Mouse (Mus musculus): ENCODE measurements around the gene Cym.

Gene Cym

GRCm38 (mm10) chr3:107225820-107226219, 4.3 kb upstream of the Cym start:
- no peak for DNase-seq (ENCODE audit: low read depth, low spot score)

DNA sequence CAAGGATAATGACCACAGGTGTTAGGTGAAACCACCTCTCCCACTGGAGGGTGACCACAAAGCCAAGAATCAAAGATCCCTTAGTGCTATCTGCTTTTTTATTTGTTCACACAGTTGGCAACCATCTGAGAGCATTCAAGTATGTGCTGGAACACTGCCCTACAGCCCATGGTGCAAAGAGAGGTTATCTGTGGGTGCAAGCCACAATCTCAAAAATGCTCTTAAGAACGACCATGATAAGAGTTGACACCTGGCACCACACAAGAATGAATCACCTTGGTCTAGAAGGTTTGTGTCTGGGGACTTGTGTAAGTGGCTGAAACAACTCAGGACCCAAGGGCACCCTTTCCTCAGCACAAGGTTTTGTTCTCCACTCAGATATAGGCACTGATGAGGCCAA, 1.7 kb upstream of the Cym start:
- no peak for DNase-seq (ENCODE audit: low read depth, low spot score)

GRCm38 (mm10) chr3:107218572-107218971, 3.0 kb downstream of the Cym start:
- DNase-seq (ENCODE audit: low read depth, low spot score): no peak

- DNase-seq (ENCODE audit: low read depth, low spot score): no peak
These were observed 4.4 kb downstream of the Cym start for GRCm38 (mm10) chr3:107217101-107217480.

DNA sequence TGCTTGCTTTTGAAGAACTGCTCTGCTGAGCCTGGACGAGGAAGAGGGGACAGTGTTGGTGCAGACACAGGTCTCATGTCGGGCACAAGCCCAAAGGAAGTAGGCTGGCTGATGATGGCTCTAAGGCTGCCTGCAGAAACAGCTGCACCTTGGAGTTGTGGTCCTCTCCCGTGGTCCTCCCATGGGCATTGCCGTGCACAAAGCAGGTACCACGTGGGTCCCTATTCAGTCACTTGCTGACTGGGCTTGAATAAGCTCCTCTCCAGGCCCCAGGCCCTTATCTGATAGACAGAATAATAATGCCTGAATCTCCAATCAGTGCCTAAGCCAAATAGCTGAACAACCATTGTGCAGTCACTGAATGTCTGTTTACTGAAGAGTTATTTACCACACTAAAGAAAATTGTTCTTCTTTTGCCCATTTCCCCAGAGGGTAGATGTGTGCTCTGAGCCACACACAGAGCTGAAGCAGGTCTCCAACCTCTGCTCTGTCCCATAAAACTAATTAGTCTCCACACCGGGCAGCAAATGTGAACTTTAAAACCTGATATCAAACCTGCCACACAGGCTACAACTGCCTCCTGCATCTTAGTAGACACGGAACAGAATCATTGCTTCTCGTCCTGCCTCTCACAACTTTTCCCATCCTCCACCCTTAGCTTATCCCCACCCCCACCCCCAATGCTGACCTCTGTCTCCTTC, 5.0 kb downstream of the Cym start:
- DNase-seq (ENCODE audit: low read depth, low spot score): no peak

GRCm38 (mm10) chr3:107214606-107215005, 6.9 kb downstream of the Cym start:
- no peak for DNase-seq (ENCODE audit: low read depth, low spot score)

- no peak for DNase-seq (ENCODE audit: low read depth, low spot score)
These were observed 13.8 kb downstream of the Cym start for GRCm38 (mm10) chr3:107207625-107208253.

- no peak for DNase-seq (ENCODE audit: low read depth, low spot score)
These were observed 14.9 kb downstream of the Cym start for GRCm38 (mm10) chr3:107206490-107207150.

DNA sequence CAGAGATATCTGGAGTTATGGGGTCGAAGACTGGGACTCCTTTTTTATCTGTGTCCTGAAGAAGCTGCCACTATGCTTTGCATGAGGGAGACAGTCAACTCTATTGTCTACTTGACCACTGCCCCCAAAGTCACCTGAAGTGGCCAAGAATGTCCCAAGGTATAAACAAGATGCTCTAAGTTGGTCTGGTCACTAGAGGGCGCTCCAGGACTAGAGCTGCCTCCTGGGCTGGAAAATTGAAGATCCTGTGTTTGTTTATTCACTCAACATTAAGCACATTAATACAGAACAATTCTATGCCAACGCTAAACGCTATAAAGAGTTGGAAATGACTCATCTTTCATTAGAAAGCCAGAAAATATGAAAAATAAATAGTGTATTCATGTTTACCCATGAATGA, 15.5 kb downstream of the Cym start:
- DNase-seq (ENCODE audit: low read depth, low spot score): peak; percentile 27

GRCm38 (mm10) chr3:107205170-107205569, 16.4 kb downstream of the Cym start:
- DNase-seq (ENCODE audit: low read depth, low spot score): no peak

DNA sequence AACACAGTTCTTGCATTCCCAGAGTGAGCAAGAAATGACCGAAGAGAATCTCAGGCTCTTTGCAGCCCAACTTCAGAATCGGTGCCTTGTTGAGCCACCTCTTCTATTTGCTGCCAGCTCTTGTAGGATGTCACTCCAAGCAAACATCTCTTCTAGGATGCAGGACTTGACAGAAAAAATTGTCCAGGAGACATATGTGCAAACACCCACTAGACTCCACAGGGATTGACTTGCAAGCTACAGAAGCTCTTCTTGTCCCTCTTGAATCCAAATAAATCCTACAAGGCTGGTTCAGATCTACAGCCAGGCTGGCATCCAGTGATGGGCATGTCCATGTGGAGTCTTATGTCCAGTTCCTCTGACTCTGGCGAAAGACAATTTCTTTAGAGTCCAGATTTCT, 17.1 kb downstream of the Cym start:
- no peak for DNase-seq (ENCODE audit: low read depth, low spot score)

- no peak for DNase-seq (ENCODE audit: low read depth, low spot score)
These were observed 20.0 kb downstream of the Cym start for GRCm38 (mm10) chr3:107201310-107202180.

- DNase-seq (ENCODE audit: low read depth, low spot score): no peak
These were observed 33.2 kb downstream of the Cym start for GRCm38 (mm10) chr3:107188226-107188899.

GRCm38 (mm10) chr3:107187022-107187421, 34.5 kb downstream of the Cym start:
- no peak for DNase-seq (ENCODE audit: low read depth, low spot score)

GRCm38 (mm10) chr3:107185597-107185996, 35.9 kb downstream of the Cym start:
- no peak for DNase-seq (ENCODE audit: low read depth, low spot score)

- no peak for DNase-seq (ENCODE audit: low read depth, low spot score)
These were observed 38.4 kb downstream of the Cym start for GRCm38 (mm10) chr3:107183178-107183577.

DNA sequence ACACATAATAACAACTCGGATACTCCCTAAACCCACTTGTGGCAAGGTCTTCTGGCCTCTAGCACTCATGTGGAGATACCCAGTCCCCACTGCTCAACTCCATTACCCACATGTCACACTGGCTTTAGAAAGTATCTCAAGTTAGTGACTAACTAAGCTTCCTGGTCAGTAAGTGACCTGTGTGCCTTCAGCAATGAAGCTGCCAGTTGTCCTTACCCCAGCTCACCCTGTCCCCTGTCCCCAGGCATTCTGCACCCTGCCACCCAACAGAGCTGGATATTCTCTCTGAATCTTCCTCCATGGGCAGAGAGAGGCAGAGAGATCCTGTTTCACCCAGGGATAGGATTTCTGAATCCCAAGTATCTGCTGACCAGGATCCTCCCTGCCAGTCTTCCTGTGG, 38.8 kb downstream of the Cym start, which contains the start of gene Kcna10:
Gene Kcna10 (plus strand): TSS at position 301 of the 400 bp plus-strand sequence.
- no peak for DNase-seq (ENCODE audit: low read depth, low spot score)

- DNase-seq (ENCODE audit: low read depth, low spot score): no peak
These were observed 40.7 kb downstream of the Cym start for GRCm38 (mm10) chr3:107180860-107181259.

GRCm38 (mm10) chr3:107176501-107176900, 45.0 kb downstream of the Cym start:
- no peak for DNase-seq (ENCODE audit: low read depth, low spot score)

DNA sequence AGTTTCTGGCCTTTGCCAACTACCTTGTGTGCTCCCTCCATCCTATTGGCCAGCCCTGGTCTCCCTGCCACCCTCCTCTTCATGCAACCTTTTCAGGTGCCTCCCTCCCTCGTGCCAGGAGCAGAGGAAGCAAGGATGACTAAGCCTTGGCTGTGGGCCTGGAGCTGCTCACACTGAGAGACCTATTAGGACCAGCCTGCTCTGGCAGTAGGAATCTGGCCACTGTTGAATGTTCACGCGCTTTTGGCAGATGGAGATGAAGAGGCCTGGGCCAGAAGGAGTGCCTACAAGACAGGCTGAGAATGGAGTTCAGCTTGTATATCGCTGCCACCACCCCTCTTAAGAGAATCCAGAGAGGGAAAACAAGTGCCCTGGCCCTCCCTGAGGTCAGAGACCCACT, 46.0 kb downstream of the Cym start:
- no peak for DNase-seq (ENCODE audit: low read depth, low spot score)

DNA sequence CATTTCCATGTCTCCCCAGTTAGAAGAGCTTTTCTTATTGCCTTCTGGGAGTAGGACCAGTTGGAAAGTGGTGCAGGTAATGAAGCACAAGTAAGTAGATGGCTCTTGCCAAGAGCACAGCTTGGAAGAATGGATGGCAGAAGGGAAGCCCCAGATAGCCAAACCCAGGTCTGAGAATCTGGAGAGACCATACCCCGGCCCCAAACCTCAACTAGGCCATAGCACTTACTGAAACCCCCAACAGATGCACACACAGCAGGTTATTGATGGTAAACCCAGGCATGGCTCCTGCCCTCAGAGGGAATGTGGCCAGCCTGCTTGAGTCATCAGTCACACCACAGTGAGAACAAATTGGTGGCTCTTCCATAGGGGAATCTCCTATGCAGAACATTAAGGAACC, 49.0 kb downstream of the Cym start:
- no peak for DNase-seq (ENCODE audit: low read depth, low spot score)

Measured in c-Kit-negative CD71-positive TER-119-positive erythroid progenitor cells, embryonic 14.5 days (primary cell).